Mouse (Mus musculus) limb, embryonic 13.5 days (tissue): Measurements from ENCODE around the gene Dll4. TPM values are rescaled to one million over a fixed set of nuclear protein-coding genes. Genes with fewer than 3 reads are reported as not detected.

ENCODE experiments used
- ATAC-seq: fragments of 200-750 bp; cut with Nextera tagmentation; 2 replicates; pipeline ENCODE4 v1.8.0; 2017; ENCODE audit warnings: low read depth, moderate number of reproducible peaks, moderate TSS enrichment; ENCODE audit not compliant: low FRiP score
- H3K27ac ChIP-seq: fragments of 300-500 bp; sonication (generic); 2 replicates; pipeline ENCODE4 v1.5.1; 2015; ENCODE audit warnings: inconsistent platforms, mild to moderate bottlenecking, moderate library complexity
- H3K27me3 ChIP-seq: fragments of 300-500 bp; sonication (generic); 2 replicates; pipeline ENCODE4 v1.6.1; 2015; ENCODE audit warnings: mild to moderate bottlenecking, inconsistent platforms
- H3K36me3 ChIP-seq: fragments of 300-500 bp; sonication (generic); 2 replicates; pipeline ENCODE4 v1.6.1; 2015; ENCODE audit warnings: inconsistent platforms, mild to moderate bottlenecking, moderate library complexity
- H3K4me1 ChIP-seq: fragments of 300-500 bp; sonication (generic); 2 replicates; pipeline ENCODE4 v1.6.1; 2015; ENCODE audit warnings: inconsistent platforms
- H3K4me2 ChIP-seq: fragments of 300-500 bp; sonication (generic); replicated peaks from 2 replicates; pipeline ENCODE4 v1.6.1; 2015; ENCODE audit warnings: inconsistent platforms, mild to moderate bottlenecking, moderate library complexity
- H3K4me3 ChIP-seq: fragments of 300-500 bp; sonication (generic); 2 replicates; pipeline ENCODE4 v1.5.1; 2015; ENCODE audit warnings: moderate library complexity, mild to moderate bottlenecking, inconsistent platforms
- H3K9ac ChIP-seq: fragments of 300-500 bp; sonication (generic); 2 replicates; pipeline ENCODE4 v1.6.1; 2015; ENCODE audit warnings: mild to moderate bottlenecking, inconsistent platforms
- H3K9me3 ChIP-seq: fragments of 300-500 bp; sonication (generic); 2 replicates; pipeline ENCODE4 v1.6.1; 2016; ENCODE audit warnings: inconsistent platforms
- WGBS: fragments of 180-500 bp; shearing (Covaris S2); methylation state at CpG from one replicate; pipeline ENCODE4 v1.1.7; 2015; 5-methylcytosine and 5-hydroxymethylcytosine counted together
- polyA plus RNA-seq: library from polyadenylated mRNA; unstranded; fragments of >200 nt; fragmentation: Nextera tagmentation; extraction: Ambion mirVana; gene quantifications from 2 replicates; pipeline ENCODE4 v1.2.1, GENCODE M21; 2015

Gene Dll4
- polyA plus RNA-seq, 1 experiment from 2014 or later = 5.4 TPM

DNA sequence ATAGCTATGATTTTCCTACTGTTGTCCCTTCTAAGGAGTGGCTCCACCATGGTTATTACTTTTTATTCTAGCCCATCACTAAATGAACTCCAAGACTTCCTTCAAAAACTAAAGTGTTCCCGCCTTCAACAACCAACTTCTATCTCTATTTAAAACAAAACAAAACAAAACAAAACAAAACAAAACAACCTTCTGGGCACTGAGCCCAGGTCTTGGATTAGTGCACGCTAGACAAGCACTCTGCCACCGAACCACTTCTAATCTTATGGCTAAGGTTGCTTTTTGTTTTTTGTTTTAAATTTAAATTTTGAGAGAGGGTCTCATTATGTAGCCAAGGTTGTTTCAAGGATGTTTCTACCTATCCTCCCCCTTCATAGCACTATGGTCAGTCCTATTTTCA lies 52.2 kb downstream of the Dll4 start:
- WGBS = 94% methylated on average over 3 of the region's 3 CpGs
- H3K9ac ChIP-seq = no peak overlapping the region
- no peaks in the 10 kb centered on the region for H3K27me3 ChIP-seq
- H3K4me3 ChIP-seq = no peak overlapping the region
- no peaks in the 10 kb centered on the region for H3K4me1 ChIP-seq
- H3K9me3 ChIP-seq = no peaks in the 10 kb centered on the region
- peaks cover 93% of the 10 kb centered on the region for H3K36me3 ChIP-seq
- no peak for ATAC-seq
- no peak overlapping the region for H3K4me2 ChIP-seq
- no peak overlapping the region for H3K27ac ChIP-seq

DNA sequence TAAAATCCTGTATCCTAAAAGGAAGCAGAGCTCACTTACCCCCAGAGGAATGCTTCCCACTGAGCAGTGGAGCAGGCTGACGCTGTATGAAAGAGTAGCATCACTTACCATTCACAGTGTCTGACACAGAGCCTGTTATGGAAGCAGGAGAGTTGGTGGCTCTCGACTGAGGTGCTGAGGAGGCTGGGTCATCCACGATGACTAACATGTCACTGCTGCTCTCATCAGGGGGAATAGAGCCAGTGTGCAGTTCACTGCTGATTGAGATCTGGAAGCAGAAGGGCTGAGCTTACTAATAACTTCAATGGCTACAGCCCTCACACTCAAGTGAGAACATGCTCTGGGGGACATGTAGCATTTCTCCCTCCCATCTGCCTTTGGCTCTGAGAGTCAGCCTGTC lies 53.9 kb downstream of the Dll4 start:
- Histone ChIP-seq H3K9me3 (no peaks in the 10 kb centered on the region), H3K36me3 (peaks cover 87% of the 10 kb centered on the region), H3K4me3 (no peak overlapping the region), H3K4me1 (no peaks in the 10 kb centered on the region), H3K27ac (no peak overlapping the region), H3K9ac (no peak overlapping the region), H3K4me2 (no peak overlapping the region), H3K27me3 (no peaks in the 10 kb centered on the region)
- 88% methylated on average over 3 of the region's 3 CpGs for WGBS
- ATAC-seq = no peak

Other genes with a start within 250 kb of the Dll4 start
- 47.1 and 47.9 TPM in 2 replicates for gene Rad51, start 213.0 kb upstream of the Dll4 start, polyA plus RNA-seq
- gene Rmdn3, start 168.8 kb upstream of the Dll4 start, polyA plus RNA-seq = 41.4 and 44.4 TPM in 2 replicates
- 5.8 and 6.5 TPM in 2 replicates for gene Gchfr, start 158.0 kb upstream of the Dll4 start, polyA plus RNA-seq
- 0.47 and 0.75 TPM in 2 replicates for gene Gm14137, start 151.3 kb upstream of the Dll4 start, polyA plus RNA-seq
- gene Zfyve19, start 117.2 kb upstream of the Dll4 start, polyA plus RNA-seq = 58.3 and 61.1 TPM in 2 replicates
- 23.1 and 25.4 TPM in 2 replicates for gene Dnajc17, start 117.0 kb upstream of the Dll4 start, polyA plus RNA-seq
- gene Ppp1r14d, start 95.9 kb upstream of the Dll4 start, polyA plus RNA-seq = not detected in 2 replicates
- gene Spint1, start 88.4 kb upstream of the Dll4 start, polyA plus RNA-seq = 8.0 and 9.4 TPM in 2 replicates
- gene Rhov, start 54.5 kb upstream of the Dll4 start, polyA plus RNA-seq = 11.1 and 11.5 TPM in 2 replicates
- 21.0 and 21.5 TPM in 2 replicates for gene Vps18, start 37.0 kb upstream of the Dll4 start, polyA plus RNA-seq
- 0.70 and 1.0 TPM in 2 replicates for gene Chac1, start 25.4 kb downstream of the Dll4 start, polyA plus RNA-seq
- gene Ino80, start 151.9 kb downstream of the Dll4 start, polyA plus RNA-seq = 4.2 and 4.5 TPM in 2 replicates
- gene Exd1, start 221.8 kb downstream of the Dll4 start, polyA plus RNA-seq = 0.23 and 0.36 TPM in 2 replicates
- 63.0 and 64.3 TPM in 2 replicates for gene Chp1, start 221.9 kb downstream of the Dll4 start, polyA plus RNA-seq